Mouse (Mus musculus): ENCODE results near the gene Ctnnbl1.

Gene Ctnnbl1

GRCm38 (mm10) chr2:157873691-157874090 is 136.5 kb downstream of the Ctnnbl1 start:
- no peak for DNase-seq (ENCODE audit: low read depth, low spot score)

GRCm38 (mm10) chr2:157875111-157875510 is 137.9 kb downstream of the Ctnnbl1 start:
- DNase-seq (ENCODE audit: low read depth, low spot score) = peak; percentile 48

GRCm38 (mm10) chr2:157877394-157877793 is 140.2 kb downstream of the Ctnnbl1 start:
- DNase-seq (ENCODE audit: low read depth, low spot score) = no peak

- DNase-seq (ENCODE audit: low read depth, low spot score) = peak; percentile 90
These were observed 140.8 kb downstream of the Ctnnbl1 start for GRCm38 (mm10) chr2:157877967-157878366.

GRCm38 (mm10) chr2:157881939-157882338 is 144.7 kb downstream of the Ctnnbl1 start:
- no peak for DNase-seq (ENCODE audit: low read depth, low spot score)

GRCm38 (mm10) chr2:157887275-157888025 is 150.2 kb downstream of the Ctnnbl1 start:
- no peak for DNase-seq (ENCODE audit: low read depth, low spot score)

GRCm38 (mm10) chr2:157891166-157891565 is 154.0 kb downstream of the Ctnnbl1 start:
- no peak for DNase-seq (ENCODE audit: low read depth, low spot score)

- DNase-seq (ENCODE audit: low read depth, low spot score) = no peak
These were observed 159.9 kb downstream of the Ctnnbl1 start for GRCm38 (mm10) chr2:157897131-157897530.

- no peak for DNase-seq (ENCODE audit: low read depth, low spot score)
These were observed 176.0 kb downstream of the Ctnnbl1 start for GRCm38 (mm10) chr2:157913204-157913636.

- DNase-seq (ENCODE audit: low read depth, low spot score) = no peak
These were observed 176.5 kb downstream of the Ctnnbl1 start for GRCm38 (mm10) chr2:157913705-157914104.

- DNase-seq (ENCODE audit: low read depth, low spot score) = no peak
These were observed 177.0 kb downstream of the Ctnnbl1 start, which contains the start of gene Vstm2l for GRCm38 (mm10) chr2:157914105-157914764. TSS of gene Vstm2l (plus strand) at chr2:157914653.

- no peak for DNase-seq (ENCODE audit: low read depth, low spot score)
These were observed 177.8 kb downstream of the Ctnnbl1 start for GRCm38 (mm10) chr2:157914889-157915517.

GRCm38 (mm10) chr2:157918529-157918928 is 181.3 kb downstream of the Ctnnbl1 start:
- no peak for DNase-seq (ENCODE audit: low read depth, low spot score)

- DNase-seq (ENCODE audit: low read depth, low spot score) = no peak
These were observed 184.3 kb downstream of the Ctnnbl1 start for GRCm38 (mm10) chr2:157921551-157921950.

- no peak for DNase-seq (ENCODE audit: low read depth, low spot score)
These were observed 186.2 kb downstream of the Ctnnbl1 start for GRCm38 (mm10) chr2:157923406-157923805.

- no peak for DNase-seq (ENCODE audit: low read depth, low spot score)
These were observed 187.3 kb downstream of the Ctnnbl1 start for GRCm38 (mm10) chr2:157924504-157924903.

GRCm38 (mm10) chr2:157926502-157926901 is 189.3 kb downstream of the Ctnnbl1 start:
- no peak for DNase-seq (ENCODE audit: low read depth, low spot score)

- peak; percentile 67 for DNase-seq (ENCODE audit: low read depth, low spot score)
These were observed 189.7 kb downstream of the Ctnnbl1 start for GRCm38 (mm10) chr2:157926927-157927326.

GRCm38 (mm10) chr2:157927397-157927796 is 190.2 kb downstream of the Ctnnbl1 start:
- DNase-seq (ENCODE audit: low read depth, low spot score) = no peak

- no peak for DNase-seq (ENCODE audit: low read depth, low spot score)
These were observed 190.6 kb downstream of the Ctnnbl1 start for GRCm38 (mm10) chr2:157927815-157928214.

GRCm38 (mm10) chr2:157932655-157933054 is 195.5 kb downstream of the Ctnnbl1 start:
- no peak for DNase-seq (ENCODE audit: low read depth, low spot score)

- DNase-seq (ENCODE audit: low read depth, low spot score) = no peak
These were observed 198.4 kb downstream of the Ctnnbl1 start for GRCm38 (mm10) chr2:157935444-157936171.
